Mouse (Mus musculus) heart, embryonic 12.5 days (tissue): ENCODE measurements around the gene Cd44. TPM values are rescaled to one million over a fixed set of nuclear protein-coding genes. Genes with fewer than 3 reads are reported as not detected.

Source experiments
- ATAC-seq: fragments of 200-750 bp; cut with Nextera tagmentation; 2 replicates; pipeline ENCODE4 v1.8.0; 2017; ENCODE audit warnings: moderate TSS enrichment, moderate library complexity; ENCODE audit not compliant: insufficient number of reproducible peaks, low FRiP score
- H3K27ac ChIP-seq: fragments of 300-500 bp; sonication (generic); 2 replicates; pipeline ENCODE4 v1.5.1; 2016; ENCODE audit warnings: mild to moderate bottlenecking, moderate library complexity; ENCODE audit not compliant: poor library complexity, severe bottlenecking
- H3K27me3 ChIP-seq: fragments of 300-500 bp; sonication (generic); replicated peaks from 2 replicates; pipeline ENCODE4 v1.6.1; 2016; ENCODE audit warnings: mild to moderate bottlenecking, moderate library complexity
- H3K36me3 ChIP-seq: fragments of 300-500 bp; sonication (generic); 2 replicates; pipeline ENCODE4 v1.6.1; 2016; ENCODE audit warnings: mild to moderate bottlenecking, moderate library complexity
- H3K4me1 ChIP-seq: fragments of 300-500 bp; sonication (generic); replicated peaks from 2 replicates; pipeline ENCODE4 v1.6.1; 2016; ENCODE audit warnings: mild to moderate bottlenecking
- H3K4me2 ChIP-seq: fragments of 300-500 bp; sonication (generic); 2 replicates; pipeline ENCODE4 v1.6.1; 2016; ENCODE audit warnings: mild to moderate bottlenecking, moderate library complexity
- H3K4me3 ChIP-seq: fragments of 300-500 bp; sonication (generic); 2 replicates; pipeline ENCODE4 v1.5.1; 2016; ENCODE audit warnings: mild to moderate bottlenecking
- H3K9ac ChIP-seq: fragments of 300-500 bp; sonication (generic); 2 replicates; pipeline ENCODE4 v1.6.1; 2016; ENCODE audit warnings: mild to moderate bottlenecking, moderate library complexity
- H3K9me3 ChIP-seq: fragments of 300-500 bp; sonication (generic); replicated peaks from 2 replicates; pipeline ENCODE4 v1.6.1; 2016; ENCODE audit warnings: mild to moderate bottlenecking, moderate library complexity
- WGBS: fragments of 180-500 bp; shearing (Covaris S2); methylation state at CpG from one replicate; pipeline ENCODE4 v1.1.7; 2016; 5-methylcytosine and 5-hydroxymethylcytosine counted together
- polyA plus RNA-seq: library from polyadenylated mRNA; unstranded; fragments of >200 nt; fragmentation: Nextera tagmentation; extraction: Ambion mirVana; gene quantifications from 2 replicates; pipeline ENCODE4 v1.2.1, GENCODE M21; 2016

Cd44 gene
- polyA plus RNA-seq, 1 experiment from 2014 or later = 30.2 TPM

DNA sequence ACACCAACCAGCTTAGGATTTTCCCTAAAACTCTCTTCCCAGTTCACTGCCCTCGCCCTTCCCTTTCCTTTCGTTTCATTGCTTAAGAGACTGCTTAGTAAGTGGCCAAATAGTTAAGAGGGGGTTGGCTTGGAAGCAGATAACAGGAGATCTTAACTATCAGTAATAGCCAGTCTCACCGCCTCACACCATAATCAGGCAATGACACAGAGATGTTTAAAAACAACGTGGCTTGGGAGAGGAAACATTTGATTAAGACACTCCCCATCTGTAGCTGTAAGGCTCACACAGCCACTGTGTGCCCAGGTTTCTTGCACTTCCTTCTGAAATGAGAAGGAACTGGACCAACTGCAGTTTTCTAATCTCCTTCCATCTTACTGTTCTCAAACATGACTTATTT is 115.8 kb downstream of the Cd44 start:
- Histone ChIP-seq H3K36me3 (no peaks in the 10 kb centered on the region), H3K4me2 (no peak overlapping the region), H3K4me3 (no peak overlapping the region), H3K9ac (no peak overlapping the region), H3K9me3 (no peaks in the 10 kb centered on the region), H3K4me1 (no peaks in the 10 kb centered on the region), H3K27me3 (no peaks in the 10 kb centered on the region), H3K27ac (no peak overlapping the region)
- no peak for ATAC-seq
- WGBS = 27% methylated on average over 4 of the region's 4 CpGs

- Histone ChIP-seq H3K4me3 (no peak overlapping the region), H3K4me1 (no peaks in the 10 kb centered on the region), H3K9me3 (no peaks in the 10 kb centered on the region), H3K9ac (no peak overlapping the region), H3K36me3 (no peaks in the 10 kb centered on the region), H3K27me3 (no peaks in the 10 kb centered on the region), H3K27ac (no peak overlapping the region), H3K4me2 (no peak overlapping the region)
- no peak for ATAC-seq
- WGBS = 86% methylated on average over 7 of the region's 7 CpGs
Observed at GRCm38 (mm10) chr2:102782751-102783150, 118.7 kb downstream of the Cd44 start.

DNA sequence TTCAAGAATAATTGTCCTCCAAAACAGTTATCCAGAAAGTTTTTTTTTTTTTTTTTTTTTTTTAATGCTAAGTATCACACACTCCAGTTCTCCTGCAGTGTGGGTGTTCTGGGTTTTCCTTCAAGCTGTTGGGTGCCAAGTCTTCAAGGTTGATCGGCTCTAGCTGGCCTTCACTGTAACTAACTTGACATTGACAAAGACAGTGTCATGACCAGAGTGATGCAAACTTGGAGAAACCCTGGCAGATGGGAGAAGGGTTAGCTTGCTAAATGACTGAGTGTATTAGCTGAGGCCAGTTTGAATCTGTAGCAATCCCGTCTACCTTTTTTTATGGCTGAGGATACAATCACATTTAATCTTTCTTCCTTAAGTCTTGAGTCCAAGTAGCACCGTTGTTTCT is 123.3 kb downstream of the Cd44 start:
- whole genome bisulfite sequencing = 86% methylated on average over 3 of the region's 3 CpGs
- no peak for ATAC-seq
- Histone ChIP-seq H3K9me3 (no peaks in the 10 kb centered on the region), H3K27ac (no peak overlapping the region), H3K4me2 (no peak overlapping the region), H3K36me3 (no peaks in the 10 kb centered on the region), H3K9ac (no peak overlapping the region), H3K4me1 (no peaks in the 10 kb centered on the region), H3K27me3 (no peaks in the 10 kb centered on the region), H3K4me3 (no peak overlapping the region)

- H3K4me1 ChIP-seq = no peaks in the 10 kb centered on the region
- no peaks in the 10 kb centered on the region for H3K36me3 ChIP-seq
- no peak overlapping the region for H3K27ac ChIP-seq
- no peak overlapping the region for H3K4me3 ChIP-seq
- H3K27me3 ChIP-seq = no peaks in the 10 kb centered on the region
- no peaks in the 10 kb centered on the region for H3K9me3 ChIP-seq
- ATAC-seq = no peak
- no peak overlapping the region for H3K4me2 ChIP-seq
- H3K9ac ChIP-seq = no peak overlapping the region
- 81% methylated on average over 1 of the region's 1 CpGs for WGBS
Observed at GRCm38 (mm10) chr2:102775561-102775960, 125.9 kb downstream of the Cd44 start.

- no peaks in the 10 kb centered on the region for H3K36me3 ChIP-seq
- no peak overlapping the region for H3K27ac ChIP-seq
- no peak for ATAC-seq
- no peak overlapping the region for H3K9ac ChIP-seq
- H3K4me3 ChIP-seq = no peak overlapping the region
- no peak overlapping the region for H3K4me2 ChIP-seq
- no peaks in the 10 kb centered on the region for H3K9me3 ChIP-seq
- no peaks in the 10 kb centered on the region for H3K27me3 ChIP-seq
- 76% methylated on average over 4 of the region's 4 CpGs for WGBS
- H3K4me1 ChIP-seq = no peaks in the 10 kb centered on the region
Observed at GRCm38 (mm10) chr2:102774700-102775099, 126.8 kb downstream of the Cd44 start.

DNA sequence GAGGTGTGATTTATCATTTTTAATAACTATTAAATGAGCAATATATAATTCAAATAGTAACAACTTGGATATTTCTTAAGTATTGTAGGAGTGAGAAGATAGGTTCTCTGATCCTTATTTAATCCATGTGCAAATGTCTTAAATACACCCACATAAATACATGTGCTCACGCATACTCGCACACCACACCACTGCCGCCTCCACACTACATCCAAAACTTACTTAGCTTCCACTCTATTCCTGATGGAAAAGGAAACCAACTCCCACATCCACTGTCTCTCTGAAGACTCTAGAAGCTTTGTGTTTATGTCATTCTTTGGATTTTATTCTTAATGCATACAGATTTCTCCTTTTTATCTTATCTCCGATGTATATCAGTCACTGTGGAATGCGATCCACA is 129.2 kb downstream of the Cd44 start:
- no peak overlapping the region for H3K4me2 ChIP-seq
- ATAC-seq = no peak
- H3K4me1 ChIP-seq = peaks cover 6% of the 10 kb centered on the region
- 86% methylated on average over 5 of the region's 5 CpGs for WGBS
- H3K9ac ChIP-seq = no peak overlapping the region
- H3K27ac ChIP-seq = no peak overlapping the region
- no peaks in the 10 kb centered on the region for H3K9me3 ChIP-seq
- no peaks in the 10 kb centered on the region for H3K27me3 ChIP-seq
- no peaks in the 10 kb centered on the region for H3K36me3 ChIP-seq
- H3K4me3 ChIP-seq = no peak overlapping the region

DNA sequence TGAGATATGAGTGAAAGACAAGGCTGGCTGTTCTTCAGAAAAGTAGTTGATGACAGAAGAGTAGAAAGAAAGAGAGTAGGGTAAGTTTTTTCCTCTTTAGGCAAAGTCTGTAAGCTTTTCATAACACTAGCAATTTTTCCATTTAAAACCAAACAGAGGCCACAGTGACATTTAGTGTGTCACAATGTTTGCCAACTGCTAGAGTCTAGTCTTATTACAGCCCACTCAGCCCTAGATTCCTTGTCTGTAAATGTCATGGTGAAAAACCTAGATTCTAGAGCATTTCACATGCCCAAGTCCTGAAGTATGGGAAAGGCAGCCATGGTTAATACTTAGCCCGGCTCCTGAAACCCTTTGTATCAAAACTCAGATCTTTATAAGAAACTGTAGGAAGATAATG is 130.2 kb downstream of the Cd44 start:
- no peak overlapping the region for H3K4me3 ChIP-seq
- peaks cover 6% of the 10 kb centered on the region for H3K4me1 ChIP-seq
- WGBS = 82% methylated on average over 1 of the region's 1 CpGs
- no peak for ATAC-seq
- no peaks in the 10 kb centered on the region for H3K9me3 ChIP-seq
- H3K27ac ChIP-seq = no peak overlapping the region
- H3K4me2 ChIP-seq = no peak overlapping the region
- H3K36me3 ChIP-seq = no peaks in the 10 kb centered on the region
- H3K9ac ChIP-seq = no peak overlapping the region
- no peaks in the 10 kb centered on the region for H3K27me3 ChIP-seq

- Histone ChIP-seq H3K4me3 (no peak overlapping the region), H3K9me3 (no peaks in the 10 kb centered on the region), H3K36me3 (no peaks in the 10 kb centered on the region), H3K27me3 (no peaks in the 10 kb centered on the region), H3K27ac (no peak overlapping the region), H3K4me1 (peaks cover 6% of the 10 kb centered on the region), H3K4me2 (no peak overlapping the region), H3K9ac (no peak overlapping the region)
- WGBS = 42% methylated on average over 3 of the region's 3 CpGs
- no peak for ATAC-seq
Observed at GRCm38 (mm10) chr2:102768267-102768666, 133.2 kb downstream of the Cd44 start.

- no peak overlapping the region for H3K9ac ChIP-seq
Observed at GRCm38 (mm10) chr2:102764602-102765374, 136.7 kb downstream of the Cd44 start.

GRCm38 (mm10) chr2:102763991-102764390 is 137.5 kb downstream of the Cd44 start:
- no peaks in the 10 kb centered on the region for H3K27me3 ChIP-seq
- ATAC-seq = no peak
- WGBS = 90% methylated on average over 2 of the region's 2 CpGs
- H3K4me2 ChIP-seq = no peak overlapping the region
- H3K27ac ChIP-seq = no peak overlapping the region
- H3K9me3 ChIP-seq = no peaks in the 10 kb centered on the region
- H3K36me3 ChIP-seq = no peaks in the 10 kb centered on the region
- H3K4me3 ChIP-seq = no peak overlapping the region
- H3K4me1 ChIP-seq = peaks cover 23% of the 10 kb centered on the region
- no peak overlapping the region for H3K9ac ChIP-seq

More at GRCm38 (mm10) chr2:102764602-102765374, 136.7 kb downstream of the Cd44 start:
- no peak overlapping the region for H3K4me3 ChIP-seq
- H3K4me1 ChIP-seq = peaks cover 23% of the 10 kb centered on the region
- no peak for ATAC-seq
- H3K27me3 ChIP-seq = no peaks in the 10 kb centered on the region
- H3K36me3 ChIP-seq = no peaks in the 10 kb centered on the region
- no peaks in the 10 kb centered on the region for H3K9me3 ChIP-seq
- H3K4me2 ChIP-seq = no peak overlapping the region
- H3K27ac ChIP-seq = no peak overlapping the region
- WGBS = 57% methylated on average over 8 of the region's 8 CpGs

DNA sequence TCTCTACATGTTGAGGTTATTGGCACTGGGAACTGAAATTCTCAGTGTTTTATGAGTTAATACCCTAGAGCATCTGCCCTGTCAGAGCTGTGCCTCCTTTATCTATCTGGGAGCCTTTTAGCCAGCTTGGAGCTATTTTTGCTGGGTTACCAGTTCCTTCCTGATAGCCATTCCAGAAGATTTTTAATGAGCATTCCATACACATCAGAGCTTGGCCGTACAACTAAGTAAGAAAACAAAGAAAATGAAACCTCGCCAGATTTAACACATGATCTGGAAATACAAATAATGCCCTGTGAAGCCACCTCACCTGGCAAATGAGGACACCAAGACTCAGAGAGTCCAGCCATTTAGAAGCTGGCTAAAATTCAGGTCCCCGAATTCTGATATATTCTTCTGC is 138.3 kb downstream of the Cd44 start:
- Histone ChIP-seq H3K27ac (no peak overlapping the region), H3K9ac (no peak overlapping the region), H3K27me3 (no peaks in the 10 kb centered on the region), H3K4me1 (peaks cover 20% of the 10 kb centered on the region), H3K4me2 (no peak overlapping the region), H3K9me3 (no peaks in the 10 kb centered on the region), H3K4me3 (no peak overlapping the region), H3K36me3 (no peaks in the 10 kb centered on the region)
- WGBS = 67% methylated on average over 3 of the region's 3 CpGs
- no peak for ATAC-seq
